Mouse (Mus musculus) heart, embryonic 14.5 days (tissue): Measurements from ENCODE around the gene Olfr1102. TPM values are rescaled to one million over a fixed set of nuclear protein-coding genes. Genes with fewer than 3 reads are reported as not detected.

Experiments
- polyA plus RNA-seq: library from polyadenylated mRNA; unstranded; fragments of >200 nt; fragmentation: Nextera tagmentation; extraction: Ambion mirVana; gene quantifications from 2 replicates; pipeline ENCODE4 v1.2.1, GENCODE M21; 2014

Gene Olfr1102
- polyA plus RNA-seq, 1 experiment from 2014 or later = not detected

Other genes starting within 250 kb of the Olfr1102 start
- gene Olfr1090, start 239.4 kb upstream of the Olfr1102 start, polyA plus RNA-seq = not detected in 2 replicates
- gene Olfr1093, start 215.9 kb upstream of the Olfr1102 start, polyA plus RNA-seq = not detected in 2 replicates
- gene Olfr141, start 188.4 kb upstream of the Olfr1102 start, polyA plus RNA-seq = not detected in 2 replicates
- gene Olfr1094, start 173.7 kb upstream of the Olfr1102 start, polyA plus RNA-seq = not detected in 2 replicates
- not detected in 2 replicates for gene Olfr1095, start 146.7 kb upstream of the Olfr1102 start, polyA plus RNA-seq
- not detected in 2 replicates for gene Gm13723, start 123.6 kb upstream of the Olfr1102 start, polyA plus RNA-seq
- not detected in 2 replicates for gene Olfr1097, start 106.2 kb upstream of the Olfr1102 start, polyA plus RNA-seq
- not detected in 2 replicates for gene Olfr1098, start 73.9 kb upstream of the Olfr1102 start, polyA plus RNA-seq
- not detected in 2 replicates for gene Olfr1099, start 37.7 kb upstream of the Olfr1102 start, polyA plus RNA-seq
- gene Olfr1100, start 18.4 kb upstream of the Olfr1102 start, polyA plus RNA-seq = not detected in 2 replicates
- gene Olfr1101, start 7.2 kb upstream of the Olfr1102 start, polyA plus RNA-seq = not detected in 2 replicates
- gene Olfr1104, start 28.7 kb downstream of the Olfr1102 start, polyA plus RNA-seq = not detected in 2 replicates
- not detected in 2 replicates for gene Olfr1105, start 38.1 kb downstream of the Olfr1102 start, polyA plus RNA-seq
- gene Olfr1106, start 53.9 kb downstream of the Olfr1102 start, polyA plus RNA-seq = not detected in 2 replicates
- gene Olfr1107, start 77.4 kb downstream of the Olfr1102 start, polyA plus RNA-seq = not detected in 2 replicates
- not detected in 2 replicates for gene Olfr1109, start 97.6 kb downstream of the Olfr1102 start, polyA plus RNA-seq
- not detected in 2 replicates for gene Olfr259, start 116.2 kb downstream of the Olfr1102 start, polyA plus RNA-seq
- not detected in 2 replicates for gene Olfr1110, start 141.9 kb downstream of the Olfr1102 start, polyA plus RNA-seq
- gene Olfr1111, start 154.2 kb downstream of the Olfr1102 start, polyA plus RNA-seq = not detected in 2 replicates
- gene Olfr1112, start 189.4 kb downstream of the Olfr1102 start, polyA plus RNA-seq = not detected in 2 replicates
- not detected in 2 replicates for gene Olfr1113, start 210.6 kb downstream of the Olfr1102 start, polyA plus RNA-seq
- not detected in 2 replicates for gene Olfr1115, start 249.6 kb downstream of the Olfr1102 start, polyA plus RNA-seq